Mouse (Mus musculus) B cell, adult 67 days (primary cell): ENCODE results near the gene Egr4. TPM values are rescaled to one million over a fixed set of nuclear protein-coding genes. Genes with fewer than 3 reads are reported as not detected.

Experiments
- total RNA-seq, 2 experiments: library from RNA; stranded (reverse); gene quantifications; 4 replicates each; pipeline ENCODE4 v1.2.4; 2023

Egr4 gene
- under 1 TPM in 1 of 2 experiments, not detected in 1; 0.42 TPM for total RNA-seq

DNA sequence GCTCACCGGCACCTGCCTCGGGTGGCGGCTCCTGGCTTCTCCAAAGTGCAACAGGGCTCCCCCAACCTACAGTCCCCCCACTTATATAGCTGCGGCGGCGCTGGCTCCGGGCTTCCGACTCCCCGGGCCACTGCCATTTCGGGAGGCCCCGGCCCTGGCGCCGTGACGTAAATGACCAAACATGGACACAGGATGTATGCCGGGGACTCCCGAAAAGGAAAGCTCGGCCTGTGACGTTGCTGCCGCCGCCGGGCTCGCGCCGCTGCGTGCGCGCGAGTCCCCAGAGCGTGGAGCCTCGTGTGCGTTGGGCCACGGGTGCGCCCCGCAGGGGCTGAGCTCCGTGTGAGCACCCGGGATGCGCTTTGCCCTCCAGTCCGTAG lies at the start of gene Egr4:
Egr4 (minus strand) TSS at position 59 of the 380 bp plus-strand sequence.

DNA sequence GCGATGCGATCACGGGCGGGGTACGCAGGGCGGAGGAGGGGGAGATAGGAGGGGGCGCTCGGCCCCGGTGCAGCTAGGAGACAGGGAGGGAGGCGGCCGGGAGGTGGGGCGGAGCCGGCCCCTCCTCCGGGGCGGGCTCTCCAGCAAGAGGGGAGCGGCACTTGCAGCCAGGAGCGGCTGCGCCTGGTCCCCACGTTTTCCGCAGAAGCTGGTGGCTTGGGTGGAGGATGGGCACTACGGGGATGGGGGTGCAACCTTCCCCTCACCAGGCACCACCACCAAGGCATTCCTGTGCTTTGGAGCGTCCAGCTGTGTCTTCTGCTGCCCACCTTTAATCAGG lies 10.5 kb downstream of the Egr4 start, which contains the start of gene Fbxo41:
Fbxo41 (minus strand) TSS at position 84 of the 340 bp plus-strand sequence.

Other genes starting within 250 kb of the Egr4 start
- 10 to 100 TPM; 15.6 to 16.1 TPM for gene Sfxn5, start 180.2 kb downstream of the Egr4 start, total RNA-seq
- gene Rab11fip5, start 139.0 kb downstream of the Egr4 start, total RNA-seq, result 1 to 10 TPM; 1.1 to 1.3 TPM
- not detected for gene Noto, start 89.7 kb downstream of the Egr4 start, total RNA-seq
- 10 to 100 TPM; 46.6 to 50.5 TPM for gene Smyd5, start 81.6 kb downstream of the Egr4 start, total RNA-seq
- 100 to 1,000 TPM; 151 to 175 TPM for gene Cct7, start 62.1 kb downstream of the Egr4 start, total RNA-seq
- 10 to 100 TPM; 15.7 to 17.2 TPM for gene Pradc1, start 61.6 kb downstream of the Egr4 start, total RNA-seq
- gene Fbxo41, start 10.6 kb downstream of the Egr4 start, total RNA-seq, result not detected
- 1 to 10 TPM; 4.4 to 6.1 TPM for gene Alms1, start 73.9 kb upstream of the Egr4 start, total RNA-seq
- gene Nat8f7, start 199.6 kb upstream of the Egr4 start, total RNA-seq, result not detected